Mouse (Mus musculus) midbrain, embryonic 14.5 days (tissue): ENCODE data around the gene Fam174b. TPM values are rescaled to one million over a fixed set of nuclear protein-coding genes. Genes with fewer than 3 reads are reported as not detected.
A peak's percentile ranks its signal among the peaks of the same experiment; 100 is the strongest.

ENCODE experiments used
- ATAC-seq: fragments of 200-750 bp; cut with Nextera tagmentation; 2 replicates; pipeline ENCODE4 v1.8.0; 2017; ENCODE audit warnings: moderate number of reproducible peaks, moderate library complexity; ENCODE audit not compliant: low FRiP score, low TSS enrichment
- DNase-seq: peaks from one replicate; pipeline ENCODE4 v3.0.0-alpha.2; 2015
- H3K27ac ChIP-seq: fragments of 300-500 bp; sonication (generic); replicated peaks from 2 replicates; pipeline ENCODE4 v1.5.1; 2014; ENCODE audit warnings: mild to moderate bottlenecking, low read depth, low read length, moderate library complexity
- H3K27me3 ChIP-seq: fragments of 300-500 bp; sonication (generic); 2 replicates; pipeline ENCODE4 v1.6.1; 2014; ENCODE audit warnings: low read length, control low read depth, mixed read lengths; ENCODE audit not compliant: control insufficient read depth, insufficient read depth
- H3K36me3 ChIP-seq: fragments of 300-500 bp; sonication (generic); 2 replicates; pipeline ENCODE4 v1.6.1; 2014; ENCODE audit warnings: low read length, control low read depth; ENCODE audit not compliant: control insufficient read depth, insufficient read depth
- H3K4me1 ChIP-seq: fragments of 300-500 bp; sonication (generic); 2 replicates; pipeline ENCODE4 v1.6.1; 2014; ENCODE audit warnings: mild to moderate bottlenecking, antibody characterized with exemption, low read length, control low read depth; ENCODE audit not compliant: control insufficient read depth, insufficient read depth
- H3K4me2 ChIP-seq: fragments of 300-500 bp; sonication (generic); 2 replicates; pipeline ENCODE4 v1.6.1; 2014; ENCODE audit warnings: mild to moderate bottlenecking, low read length, moderate library complexity
- H3K4me3 ChIP-seq: fragments of 300-500 bp; sonication (generic); replicated peaks from 2 replicates; pipeline ENCODE4 v1.5.1; 2014; ENCODE audit warnings: low read depth, low read length
- H3K9ac ChIP-seq: fragments of 300-500 bp; sonication (generic); replicated peaks from 2 replicates; pipeline ENCODE4 v1.6.1; 2014; ENCODE audit warnings: mild to moderate bottlenecking, low read length, moderate library complexity
- H3K9me3 ChIP-seq: fragments of 300-500 bp; sonication (generic); 2 replicates; pipeline ENCODE4 v1.6.1; 2016; ENCODE audit warnings: low read length, control low read depth, mixed read lengths; ENCODE audit not compliant: control insufficient read depth
- WGBS: fragments of 180-500 bp; shearing (Covaris S2); extraction: QIAGEN DNeasy Blood & Tissue Kit; methylation state at CpG from one replicate; pipeline ENCODE4 v1.1.7; 2014; 5-methylcytosine and 5-hydroxymethylcytosine counted together
- polyA plus RNA-seq: library from polyadenylated mRNA; unstranded; fragments of >200 nt; fragmentation: Nextera tagmentation; extraction: Ambion mirVana; gene quantifications from 2 replicates; pipeline ENCODE4 v1.2.1, GENCODE M21; 2014

Gene Fam174b
- polyA plus RNA-seq, 1 experiment from 2014 or later: 26.7 TPM

GRCm38 (mm10) chr7:73721046-73721445 lies 19.1 kb upstream of the Fam174b start:
- H3K9me3 ChIP-seq: no peaks in the 10 kb centered on the region
- H3K27ac ChIP-seq: no peak overlapping the region
- no peak overlapping the region for H3K4me2 ChIP-seq
- DNase-seq (peak; percentile 31), ATAC-seq (no peak)
- 73% methylated on average over 3 of the region's 3 CpGs for WGBS
- H3K4me3 ChIP-seq: no peak overlapping the region
- H3K27me3 ChIP-seq: no peaks in the 10 kb centered on the region
- H3K4me1 ChIP-seq: peaks cover 12% of the 10 kb centered on the region; the same call in 1 of the 2 replicates
- no peak overlapping the region for H3K9ac ChIP-seq
- no peaks in the 10 kb centered on the region for H3K36me3 ChIP-seq

- no peak overlapping the region for H3K27ac ChIP-seq
- whole genome bisulfite sequencing: 88% methylated on average over 3 of the region's 3 CpGs
- no peak overlapping the region for H3K4me3 ChIP-seq
- ATAC-seq: no peak
- no peak overlapping the region for H3K4me2 ChIP-seq
- no peaks in the 10 kb centered on the region for H3K36me3 ChIP-seq
- peaks cover 12% of the 10 kb centered on the region; the same call in 1 of the 2 replicates for H3K4me1 ChIP-seq
- DNase-seq: no peak
- H3K9ac ChIP-seq: no peak overlapping the region
- no peaks in the 10 kb centered on the region for H3K9me3 ChIP-seq
- no peaks in the 10 kb centered on the region for H3K27me3 ChIP-seq
These were observed 18.3 kb upstream of the Fam174b start for GRCm38 (mm10) chr7:73721764-73722163.

DNA sequence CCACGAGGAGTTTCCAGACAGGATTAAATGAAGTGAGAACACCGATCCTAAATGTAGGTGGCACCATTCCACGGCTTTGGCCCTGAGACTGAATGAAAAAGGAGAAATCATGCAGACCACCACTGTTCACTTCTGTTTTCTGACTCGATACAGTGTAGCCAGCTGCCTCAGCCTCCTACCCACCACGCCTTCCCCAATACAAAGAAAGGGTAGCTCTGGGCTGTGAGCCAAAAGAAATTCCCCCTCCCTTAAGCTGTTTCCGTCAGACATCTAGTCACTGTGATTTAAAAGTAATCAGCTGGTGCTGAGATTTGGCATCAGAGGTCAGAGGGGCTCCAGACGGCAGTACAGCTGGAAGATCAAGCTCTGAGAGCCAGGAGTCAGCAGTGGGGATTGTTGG lies 10.2 kb upstream of the Fam174b start:
- Histone ChIP-seq H3K4me1 (no peaks in the 10 kb centered on the region), H3K9me3 (no peaks in the 10 kb centered on the region)

GRCm38 (mm10) chr7:73730430-73731022 lies 9.6 kb upstream of the Fam174b start:
- Histone ChIP-seq H3K4me3 (no peak overlapping the region), H3K36me3 (no peaks in the 10 kb centered on the region), H3K27me3 (no peaks in the 10 kb centered on the region), H3K4me2 (no peak overlapping the region), H3K9ac (no peak overlapping the region), H3K27ac (no peak overlapping the region), H3K4me1 (no peaks in the 10 kb centered on the region), H3K9me3 (no peaks in the 10 kb centered on the region)
- no peak for DNase-seq
- ATAC-seq: no peak
- 61% methylated on average over 10 of the region's 10 CpGs for WGBS

More for the DNA sequence above, 10.2 kb upstream of the Fam174b start:
- H3K27ac ChIP-seq: no peak overlapping the region
- DNase-seq: peak; percentile 30
- no peak for ATAC-seq
- H3K36me3 ChIP-seq: no peaks in the 10 kb centered on the region
- no peak overlapping the region for H3K9ac ChIP-seq
- no peak overlapping the region for H3K4me2 ChIP-seq
- WGBS: 45% methylated on average over 7 of the region's 7 CpGs
- no peaks in the 10 kb centered on the region for H3K27me3 ChIP-seq
- H3K4me3 ChIP-seq: no peak overlapping the region

DNA sequence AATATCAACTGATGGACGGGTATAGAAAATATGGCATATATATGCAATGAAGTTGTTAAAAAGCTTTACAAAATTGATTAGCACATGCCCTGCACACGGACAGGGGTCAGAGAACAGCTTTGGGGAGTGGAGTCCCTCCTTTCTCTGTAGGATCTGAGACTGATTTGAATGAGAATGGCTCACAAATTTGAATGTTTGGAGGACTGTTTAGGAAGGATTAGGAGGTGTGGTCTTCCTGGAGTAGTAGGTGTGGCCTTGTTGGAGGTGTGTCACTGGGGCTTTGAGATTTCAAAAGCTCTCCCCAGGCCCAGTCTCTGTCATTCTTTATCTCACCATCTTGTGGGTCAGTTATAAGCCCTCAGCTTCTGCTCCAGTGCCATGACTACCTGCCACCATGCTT lies 4.1 kb upstream of the Fam174b start:
- 59% methylated on average over 2 of the region's 2 CpGs for WGBS

GRCm38 (mm10) chr7:73741392-73741791 lies 1.3 kb downstream of the Fam174b start:
- DNase-seq (no peak), ATAC-seq (no peak)
- Histone ChIP-seq H3K36me3 (no peaks in the 10 kb centered on the region), H3K4me3 (peak overlapping the region; percentile 66), H3K27me3 (peaks cover 18% of the 10 kb centered on the region), H3K9me3 (no peaks in the 10 kb centered on the region), H3K4me1 (no peaks in the 10 kb centered on the region), H3K27ac (no peak overlapping the region), H3K4me2 (peak overlapping the region; percentile 91), H3K9ac (peak overlapping the region; percentile 88; the same call in 1 of the 2 replicates)
- 74% methylated on average over 5 of the region's 5 CpGs for WGBS

More for the DNA sequence above, 4.1 kb upstream of the Fam174b start:
- H3K4me2 ChIP-seq: no peak overlapping the region
- H3K27me3 ChIP-seq: peaks cover 7% of the 10 kb centered on the region; the same call in 1 of the 2 replicates
- H3K27ac ChIP-seq: no peak overlapping the region
- no peak for DNase-seq
- no peak for ATAC-seq
- no peaks in the 10 kb centered on the region for H3K36me3 ChIP-seq
- no peak overlapping the region for H3K4me3 ChIP-seq
- no peaks in the 10 kb centered on the region for H3K4me1 ChIP-seq
- no peak overlapping the region for H3K9ac ChIP-seq
- no peaks in the 10 kb centered on the region for H3K9me3 ChIP-seq

- no peak for ATAC-seq
- H3K4me1 ChIP-seq: no peaks in the 10 kb centered on the region
- DNase-seq: no peak
- 84% methylated on average over 6 of the region's 6 CpGs for WGBS
- no peaks in the 10 kb centered on the region for H3K9me3 ChIP-seq
- no peaks in the 10 kb centered on the region for H3K36me3 ChIP-seq
- no peak overlapping the region for H3K27ac ChIP-seq
- H3K4me2 ChIP-seq: peak overlapping the region; percentile 91
- no peak overlapping the region for H3K9ac ChIP-seq
- H3K4me3 ChIP-seq: no peak overlapping the region
- peaks cover 18% of the 10 kb centered on the region for H3K27me3 ChIP-seq
These were observed 1.7 kb downstream of the Fam174b start for GRCm38 (mm10) chr7:73741841-73742240.

DNA sequence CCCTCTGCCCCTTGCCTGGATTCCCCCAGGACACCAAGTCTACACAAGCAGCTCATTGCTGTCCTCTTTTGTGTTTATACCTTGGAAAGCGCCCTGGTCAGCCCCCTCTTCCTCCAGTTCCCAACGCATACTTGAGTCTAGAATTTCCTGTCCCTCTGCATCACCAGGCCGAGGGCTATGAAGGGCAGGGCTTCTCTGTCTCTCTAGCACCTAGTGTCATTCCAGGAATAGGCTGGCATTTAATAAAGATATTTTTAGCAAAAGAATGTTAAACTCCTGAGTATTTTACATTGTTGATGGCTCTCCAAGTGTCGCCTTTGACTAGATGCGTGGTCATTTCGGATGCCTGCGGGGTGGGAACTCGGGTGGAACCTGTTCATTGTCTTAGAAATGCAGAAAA lies 3.0 kb downstream of the Fam174b start:
- Histone ChIP-seq H3K9me3 (no peaks in the 10 kb centered on the region), H3K27ac (no peak overlapping the region), H3K4me3 (no peak overlapping the region), H3K27me3 (peaks cover 18% of the 10 kb centered on the region), H3K4me2 (no peak overlapping the region), H3K36me3 (no peaks in the 10 kb centered on the region), H3K4me1 (no peaks in the 10 kb centered on the region), H3K9ac (no peak overlapping the region)
- ATAC-seq (no peak), DNase-seq (no peak)
- 84% methylated on average over 8 of the region's 8 CpGs for WGBS

DNA sequence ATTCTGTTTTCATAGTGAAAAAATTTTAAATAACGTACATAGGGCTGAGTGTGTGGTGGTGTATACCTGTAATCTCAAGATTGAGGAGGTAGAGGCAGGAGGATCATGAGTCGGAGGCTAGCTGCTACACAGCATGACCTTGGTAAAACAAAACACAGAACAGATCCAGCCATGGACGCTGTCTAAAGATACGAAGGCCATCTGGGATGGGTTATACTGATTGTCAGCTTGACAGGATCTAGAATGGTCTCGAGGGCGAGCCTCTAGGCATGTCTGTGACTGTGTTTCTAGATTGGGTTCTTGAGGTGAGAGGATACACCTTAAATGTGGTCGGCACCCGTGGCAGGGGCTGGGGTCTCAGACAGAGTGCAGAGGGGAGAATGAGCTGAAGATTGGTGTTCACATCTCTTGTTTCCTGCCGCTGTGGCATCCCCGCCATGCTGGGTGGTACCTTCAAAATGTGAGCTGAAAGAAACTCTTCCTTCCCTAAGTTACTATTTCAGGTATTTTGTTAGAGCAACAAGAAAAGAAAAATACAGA lies 3.8 kb downstream of the Fam174b start:
- H3K27ac ChIP-seq: no peak overlapping the region
- 85% methylated on average over 10 of the region's 10 CpGs for WGBS
- H3K4me2 ChIP-seq: no peak overlapping the region
- no peaks in the 10 kb centered on the region for H3K36me3 ChIP-seq
- no peaks in the 10 kb centered on the region for H3K4me1 ChIP-seq
- no peak for DNase-seq
- no peak for ATAC-seq
- no peak overlapping the region for H3K9ac ChIP-seq
- no peak overlapping the region for H3K4me3 ChIP-seq
- H3K27me3 ChIP-seq: peaks cover 11% of the 10 kb centered on the region
- no peaks in the 10 kb centered on the region for H3K9me3 ChIP-seq
